Mouse (Mus musculus): ENCODE measurements around the gene Ppp1r12a.
"Not testable (repeated sequence)": the region's sequence is repeated elsewhere in the genome, so short reads cannot be mapped to it uniquely, and the experiment has no call there.

- not testable (repeated sequence) for TF ChIP-seq POLR2A (IDR thresholded peaks at IDR 0.05; ENCODE audit: insufficient read depth, low read depth, low read length); CTCF (IDR thresholded peaks at IDR 0.05); EP300 (IDR thresholded peaks at IDR 0.05; ENCODE audit: insufficient read depth, low read depth, low read length)
These were observed 119.1 kb downstream of the Ppp1r12a start for GRCm38 (mm10) chr10:108281099-108281498.
